Mouse (Mus musculus) hindbrain, embryonic 12.5 days (tissue): ENCODE data around the gene Abl2. TPM values are rescaled to one million over a fixed set of nuclear protein-coding genes. Genes with fewer than 3 reads are reported as not detected.
"Not testable (repeated sequence)": the region's sequence is repeated elsewhere in the genome, so short reads cannot be mapped to it uniquely, and the experiment has no call there.

Experiments
- ATAC-seq: fragments of 200-750 bp; cut with Nextera tagmentation; 2 replicates; pipeline ENCODE4 v1.8.0; 2017; ENCODE audit warnings: moderate TSS enrichment; ENCODE audit not compliant: low FRiP score
- H3K27ac ChIP-seq: fragments of 300-500 bp; sonication (generic); 2 replicates; pipeline ENCODE4 v1.5.1; 2016; ENCODE audit warnings: mild to moderate bottlenecking
- H3K27me3 ChIP-seq: fragments of 300-500 bp; sonication (generic); 2 replicates; pipeline ENCODE4 v1.6.1; 2016; ENCODE audit warnings: mild to moderate bottlenecking
- H3K36me3 ChIP-seq: fragments of 300-500 bp; sonication (generic); 2 replicates; pipeline ENCODE4 v1.6.1; 2016; ENCODE audit warnings: mild to moderate bottlenecking
- H3K4me1 ChIP-seq: fragments of 300-500 bp; sonication (generic); 2 replicates; pipeline ENCODE4 v1.6.1; 2016
- H3K4me2 ChIP-seq: fragments of 300-500 bp; sonication (generic); replicated peaks from 2 replicates; pipeline ENCODE4 v1.6.1; 2016; ENCODE audit warnings: mild to moderate bottlenecking
- H3K4me3 ChIP-seq: fragments of 300-500 bp; sonication (generic); 2 replicates; pipeline ENCODE4 v1.5.1; 2016; ENCODE audit warnings: mild to moderate bottlenecking
- H3K9ac ChIP-seq: fragments of 300-500 bp; sonication (generic); 2 replicates; pipeline ENCODE4 v1.6.1; 2016; ENCODE audit warnings: mild to moderate bottlenecking, moderate library complexity
- H3K9me3 ChIP-seq: fragments of 300-500 bp; sonication (generic); replicated peaks from 2 replicates; pipeline ENCODE4 v1.6.1; 2016; ENCODE audit warnings: mild to moderate bottlenecking
- WGBS: fragments of 180-500 bp; shearing (Covaris S2); methylation state at CpG from one replicate; pipeline ENCODE4 v1.1.7; 2016; 5-methylcytosine and 5-hydroxymethylcytosine counted together
- polyA plus RNA-seq: library from polyadenylated mRNA; unstranded; fragments of >200 nt; fragmentation: Nextera tagmentation; extraction: Ambion mirVana; gene quantifications from 2 replicates; pipeline ENCODE4 v1.2.1, GENCODE M21; 2016

The Abl2 gene
- 6.6 and 7.5 TPM in 2 replicates for polyA plus RNA-seq

DNA sequence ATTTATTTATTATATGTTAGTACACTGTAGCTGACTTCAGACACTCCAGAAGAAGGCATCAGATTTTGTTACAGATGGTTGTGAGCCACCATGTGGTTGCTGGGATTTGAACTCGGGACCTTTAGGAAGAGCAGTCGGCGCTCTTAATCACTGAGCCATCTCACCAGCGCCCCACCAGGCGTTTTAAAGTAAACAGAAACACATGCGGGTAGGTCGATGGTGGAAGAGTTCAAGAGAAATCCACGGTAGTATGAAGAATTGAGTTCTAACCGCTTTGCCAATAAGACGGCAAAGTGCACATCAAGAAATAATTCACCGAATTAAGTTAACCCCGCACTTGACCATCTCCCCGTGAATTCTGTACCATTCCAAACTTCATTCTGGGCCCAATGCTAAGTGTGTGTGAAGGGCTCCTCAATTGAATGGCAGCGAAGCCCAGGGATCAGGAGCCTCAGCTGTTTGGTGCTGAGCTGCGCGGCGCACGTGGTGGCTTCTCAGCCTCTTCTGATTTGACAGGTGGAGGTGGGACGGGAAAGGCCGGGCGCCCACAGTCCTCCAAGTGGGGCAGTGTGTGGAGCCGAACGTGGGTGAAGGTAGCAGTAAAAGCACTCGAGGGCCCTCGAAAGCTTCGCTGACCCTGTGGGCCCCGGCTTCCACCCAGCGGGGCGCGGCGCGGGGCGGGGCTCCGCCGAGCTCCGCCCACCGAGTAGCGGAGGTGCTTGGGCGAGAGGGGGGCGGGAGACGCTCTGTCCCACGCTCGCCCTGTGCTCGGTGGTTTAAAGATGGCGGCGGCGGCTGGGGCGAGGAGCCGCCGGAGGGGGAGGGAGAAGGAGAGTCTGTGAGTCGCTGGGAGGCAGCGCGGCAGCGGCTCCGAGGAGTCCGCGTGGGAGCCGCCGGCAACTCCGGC is at the start of gene Abl2:
TSS of gene Abl2 (plus strand) at position 763 of the 907 bp plus-strand sequence.
- no peaks in the 10 kb centered on the region for H3K9me3 ChIP-seq
- no peaks in the 10 kb centered on the region for H3K36me3 ChIP-seq
- peak; percentile 96 for ATAC-seq
- 10% methylated on average over 60 of the region's 60 CpGs for WGBS
- H3K4me2 ChIP-seq = peak within 1 kb of the TSS; percentile 56
- peak within 1 kb of the TSS; percentile 97 for H3K27ac ChIP-seq
- no peaks in the 10 kb centered on the region for H3K27me3 ChIP-seq
- peak within 1 kb of the TSS; percentile 96 for H3K4me3 ChIP-seq
- peaks cover 12% of the 10 kb centered on the region for H3K4me1 ChIP-seq
- peak within 1 kb of the TSS; percentile 96 for H3K9ac ChIP-seq

DNA sequence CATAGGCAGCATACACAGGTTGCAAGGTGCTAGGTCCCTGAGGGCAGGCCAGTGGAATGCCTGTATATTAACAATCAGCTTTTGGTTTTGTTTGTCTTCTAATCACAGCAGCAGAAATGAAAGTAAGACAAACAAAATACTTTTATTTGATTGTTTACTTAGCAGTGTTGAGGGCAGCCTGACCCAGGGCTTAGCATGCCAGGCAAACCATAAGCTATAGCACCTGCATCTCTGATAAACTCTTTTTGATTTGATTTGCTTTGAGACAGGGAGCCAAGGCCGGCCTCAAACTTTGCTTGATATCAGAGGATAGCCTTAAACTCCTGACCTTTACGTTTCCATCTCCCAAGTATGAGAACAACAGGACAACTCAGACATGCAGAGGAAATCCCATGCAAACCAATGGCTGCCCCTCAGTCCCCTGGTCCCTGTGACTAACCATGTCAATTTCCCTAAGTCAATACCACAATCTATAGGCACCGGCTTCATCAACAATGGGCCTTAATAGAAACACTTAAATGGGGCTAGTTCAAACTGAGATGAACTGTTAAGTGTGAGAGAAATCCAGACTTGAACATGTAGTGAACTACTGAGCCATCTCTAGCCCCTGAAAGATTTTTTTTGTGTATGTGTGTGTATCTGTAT is 38.3 kb upstream of the Abl2 start:
- no peaks in the 10 kb centered on the region for H3K27me3 ChIP-seq
- H3K27ac ChIP-seq = no peak overlapping the region
- WGBS = 89% methylated on average over 3 of the region's 3 CpGs
- no peak overlapping the region for H3K4me2 ChIP-seq
- H3K4me3 ChIP-seq = no peak overlapping the region
- peaks cover 5% of the 10 kb centered on the region for H3K4me1 ChIP-seq
- ATAC-seq = no peak
- H3K36me3 ChIP-seq = no peaks in the 10 kb centered on the region
- H3K9ac ChIP-seq = no peak overlapping the region
- no peaks in the 10 kb centered on the region for H3K9me3 ChIP-seq

DNA sequence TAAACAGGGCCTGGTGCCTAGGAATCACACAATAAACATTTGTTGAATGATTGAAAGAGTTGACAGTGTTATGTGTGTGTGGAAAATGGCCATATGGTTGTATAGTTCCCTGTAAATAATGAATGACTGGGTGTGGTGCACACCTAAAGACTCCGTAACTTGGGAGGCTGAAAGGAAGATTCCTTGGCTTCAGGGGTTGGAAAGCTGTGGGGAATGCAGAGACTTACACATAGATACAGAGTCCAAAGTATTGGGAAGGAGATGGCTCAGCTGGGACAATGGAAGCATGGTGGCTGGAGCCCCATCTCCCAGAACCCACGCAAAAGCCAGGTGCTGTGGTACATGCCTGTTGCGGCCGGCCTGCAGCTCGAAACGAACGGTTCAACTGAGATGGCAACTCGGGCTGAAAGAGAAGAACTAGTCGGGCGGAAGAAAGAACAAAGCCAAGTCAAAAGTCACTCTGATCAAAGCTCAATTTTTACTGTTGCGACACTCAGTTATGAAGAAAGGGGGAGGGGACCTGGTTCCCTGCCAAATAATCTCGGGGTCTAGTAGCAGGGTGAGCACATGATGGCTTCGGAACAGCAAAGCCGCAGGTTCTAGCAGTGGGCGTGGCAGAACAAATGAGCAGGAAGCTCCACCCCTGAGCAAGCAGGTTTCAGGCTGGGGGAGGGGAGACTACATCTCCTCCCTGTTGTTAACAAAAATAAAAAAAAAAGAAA is 36.6 kb upstream of the Abl2 start:
- Histone ChIP-seq H3K36me3 (no peaks in the 10 kb centered on the region), H3K27me3 (no peaks in the 10 kb centered on the region), H3K4me1 (peaks cover 5% of the 10 kb centered on the region), H3K27ac (no peak overlapping the region), H3K9ac (no peak overlapping the region), H3K9me3 (no peaks in the 10 kb centered on the region), H3K4me3 (no peak overlapping the region), H3K4me2 (peak overlapping the region; percentile 26)
- WGBS = 50% methylated on average over 15 of the region's 15 CpGs
- no peak for ATAC-seq

DNA sequence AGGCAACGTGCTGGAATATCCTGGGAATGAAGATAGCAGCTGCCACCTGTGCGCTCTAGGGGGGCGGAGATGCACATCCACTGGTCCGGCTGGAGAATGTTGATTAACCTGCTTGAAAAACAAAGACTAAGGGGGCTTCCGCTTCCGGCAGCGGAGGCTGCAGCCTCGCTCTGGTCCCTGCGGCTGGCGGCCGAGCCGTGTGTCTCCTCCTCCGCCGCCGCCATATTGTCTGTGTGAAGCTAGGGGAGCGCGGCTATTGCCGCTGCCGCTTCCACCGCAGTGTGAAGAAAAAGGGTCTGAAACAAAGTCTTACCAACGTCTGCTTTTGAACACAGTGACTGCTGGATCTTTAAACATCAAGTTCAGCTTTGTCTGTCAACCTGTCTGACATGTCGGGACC is 34.7 kb upstream of the Abl2 start, which contains the start of gene Gm10031:
TSS of gene Gm10031 (plus strand) at position 171 of the 400 bp plus-strand sequence.
- ATAC-seq, H3K4me3 ChIP-seq: not testable (repeated sequence)
- 87% methylated on average over 22 of the region's 22 CpGs for WGBS

DNA sequence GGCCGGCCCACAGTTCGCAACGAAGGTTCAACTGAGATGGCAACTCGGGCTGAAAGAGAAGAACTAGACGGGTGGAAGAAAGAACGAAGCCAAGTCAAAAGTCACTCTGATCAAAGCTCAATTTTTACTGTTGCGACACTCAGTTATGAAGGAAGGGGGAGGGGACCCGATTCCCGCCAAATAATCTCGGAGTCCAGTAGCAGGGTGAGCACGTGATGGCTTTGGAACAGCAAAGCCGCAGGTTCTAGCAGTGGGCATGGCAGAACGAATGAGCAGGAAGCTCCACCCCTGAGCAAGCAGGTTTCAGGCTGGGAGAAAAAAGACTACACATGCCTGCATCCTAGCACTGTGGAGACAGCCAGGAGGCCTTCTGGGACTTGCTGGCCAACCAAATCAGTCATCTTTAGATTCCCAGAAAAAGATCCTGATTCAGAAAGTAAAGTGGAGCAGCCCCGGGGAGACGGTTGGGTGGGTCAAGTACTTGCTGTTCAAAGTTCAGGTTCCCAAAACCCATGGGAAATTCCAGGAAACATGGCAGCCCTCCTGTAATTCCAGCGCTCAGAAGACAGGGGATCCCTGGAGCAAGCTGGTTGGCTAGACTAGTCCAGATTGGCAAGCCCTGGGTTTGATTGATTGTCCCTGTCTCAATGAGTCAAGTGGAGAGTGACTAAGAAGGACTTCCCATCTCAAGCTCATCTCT is 26.0 kb upstream of the Abl2 start:
- H3K4me1 ChIP-seq, ATAC-seq, H3K36me3 ChIP-seq, H3K9me3 ChIP-seq, H3K27ac ChIP-seq, H3K4me3 ChIP-seq, H3K9ac ChIP-seq, H3K4me2 ChIP-seq, H3K27me3 ChIP-seq: not testable (repeated sequence)
- 88% methylated on average over 16 of the region's 16 CpGs for WGBS

More for the DNA sequence above, 34.7 kb upstream of the Abl2 start, which contains the start of gene Gm10031:
- H3K4me2 ChIP-seq, H3K4me1 ChIP-seq, H3K9ac ChIP-seq, H3K27me3 ChIP-seq, H3K36me3 ChIP-seq, H3K9me3 ChIP-seq, H3K27ac ChIP-seq: not testable (repeated sequence)

DNA sequence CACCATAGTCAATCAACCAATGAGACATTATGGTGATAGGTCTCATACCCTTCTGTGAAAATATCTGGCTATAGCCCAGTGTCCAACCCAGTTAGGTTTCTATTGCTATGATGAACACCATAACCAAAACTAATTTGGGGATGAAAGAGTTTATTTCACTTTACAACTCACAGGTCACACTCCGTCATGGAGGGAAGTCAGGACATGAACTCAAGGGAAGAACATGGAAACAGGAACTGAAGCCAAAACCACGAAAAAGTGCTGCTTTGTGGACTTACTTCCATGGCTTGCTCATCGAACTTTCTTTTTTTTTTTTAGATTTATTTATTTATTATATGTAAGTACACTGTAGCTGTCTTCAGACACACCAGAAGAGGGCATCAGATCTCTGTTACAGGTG is 25.1 kb upstream of the Abl2 start:
- no peaks in the 10 kb centered on the region for H3K27me3 ChIP-seq
- no peak overlapping the region for H3K27ac ChIP-seq
- no peaks in the 10 kb centered on the region for H3K36me3 ChIP-seq
- no peak for ATAC-seq
- H3K4me2 ChIP-seq = no peak overlapping the region
- H3K9me3 ChIP-seq = no peaks in the 10 kb centered on the region
- 90% methylated on average over 3 of the region's 3 CpGs for WGBS
- no peak overlapping the region for H3K9ac ChIP-seq
- H3K4me3 ChIP-seq = no peak overlapping the region
- H3K4me1 ChIP-seq = no peaks in the 10 kb centered on the region

DNA sequence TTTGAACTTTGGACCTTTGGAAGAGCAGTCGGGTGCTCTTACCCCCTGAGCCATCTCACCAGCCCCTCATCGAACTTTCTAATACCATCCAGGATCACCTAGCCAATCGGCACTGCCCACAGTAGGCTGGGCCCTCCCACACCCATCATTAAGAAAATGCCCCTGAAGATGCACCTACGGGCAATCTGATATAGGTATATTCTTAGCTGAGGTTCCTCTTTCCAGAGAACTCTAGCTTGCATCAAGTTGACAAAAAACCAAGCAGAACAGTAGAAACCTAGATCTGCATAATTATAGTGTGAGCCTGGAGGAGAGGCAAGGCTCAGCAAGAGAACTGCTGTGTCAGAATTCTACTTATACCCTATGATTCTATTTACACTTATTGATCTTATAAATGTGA is 24.7 kb upstream of the Abl2 start:
- Histone ChIP-seq H3K36me3 (no peaks in the 10 kb centered on the region), H3K4me2 (no peak overlapping the region), H3K9ac (no peak overlapping the region), H3K4me3 (no peak overlapping the region), H3K27me3 (no peaks in the 10 kb centered on the region), H3K4me1 (no peaks in the 10 kb centered on the region), H3K27ac (no peak overlapping the region), H3K9me3 (no peaks in the 10 kb centered on the region)
- no peak for ATAC-seq
- 93% methylated on average over 4 of the region's 4 CpGs for WGBS

DNA sequence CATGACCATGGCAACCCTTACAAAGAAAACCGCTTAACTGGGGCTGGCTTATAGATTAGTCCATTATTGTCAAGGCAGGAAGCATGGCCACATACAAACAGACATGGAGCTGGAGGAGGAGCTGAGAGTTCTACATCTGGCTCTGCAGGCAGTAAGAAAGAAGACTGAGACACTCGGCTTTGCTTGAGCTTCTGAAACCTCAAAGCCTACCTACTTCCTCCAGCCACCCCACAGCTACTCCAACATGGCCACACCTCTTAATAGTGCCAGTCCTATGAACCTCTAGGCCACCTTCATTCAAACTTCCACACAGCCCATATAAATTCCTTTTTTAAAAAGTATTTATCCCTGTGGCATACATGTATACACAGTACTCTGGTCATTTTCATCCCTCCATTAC is 21.6 kb upstream of the Abl2 start:
- no peak for ATAC-seq
- WGBS = 79% methylated on average over 2 of the region's 2 CpGs
- no peaks in the 10 kb centered on the region for H3K9me3 ChIP-seq

DNA sequence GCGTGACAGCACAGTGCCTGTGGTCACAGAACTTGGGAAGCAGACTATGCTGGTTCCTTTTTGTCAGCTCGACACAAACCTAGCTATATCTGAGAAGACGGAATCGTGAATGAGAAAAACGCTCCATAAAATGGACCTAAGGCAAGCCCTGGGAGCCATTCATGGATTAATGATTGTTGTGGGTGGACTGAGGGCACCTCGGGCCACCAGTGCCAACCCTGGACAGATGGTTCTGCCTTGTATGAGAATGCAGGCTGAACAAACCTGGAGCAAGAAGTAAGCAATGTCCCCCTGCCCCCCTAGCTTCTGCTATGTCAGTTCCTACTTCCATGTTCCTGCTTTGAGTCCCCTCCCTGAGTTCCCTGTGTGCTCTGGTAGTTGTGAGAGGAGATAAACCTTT is 20.9 kb upstream of the Abl2 start:
- H3K36me3 ChIP-seq = no peaks in the 10 kb centered on the region
- H3K9me3 ChIP-seq = no peaks in the 10 kb centered on the region
- 0 out of 2 replicates have a peak overlapping the region, but pooled peaks have one; percentile 4 for H3K9ac ChIP-seq
- no peak overlapping the region for H3K4me3 ChIP-seq
- no peaks in the 10 kb centered on the region for H3K4me1 ChIP-seq
- ATAC-seq = no peak
- WGBS = 86% methylated on average over 6 of the region's 6 CpGs
- no peak overlapping the region for H3K27ac ChIP-seq
- H3K4me2 ChIP-seq = no peak overlapping the region
- H3K27me3 ChIP-seq = no peaks in the 10 kb centered on the region

More for the DNA sequence above, 21.6 kb upstream of the Abl2 start:
- H3K9ac ChIP-seq = no peak overlapping the region
- no peak overlapping the region for H3K4me2 ChIP-seq
- no peaks in the 10 kb centered on the region for H3K36me3 ChIP-seq
- no peak overlapping the region for H3K4me3 ChIP-seq
- no peaks in the 10 kb centered on the region for H3K27me3 ChIP-seq
- no peaks in the 10 kb centered on the region for H3K4me1 ChIP-seq
- no peak overlapping the region for H3K27ac ChIP-seq

DNA sequence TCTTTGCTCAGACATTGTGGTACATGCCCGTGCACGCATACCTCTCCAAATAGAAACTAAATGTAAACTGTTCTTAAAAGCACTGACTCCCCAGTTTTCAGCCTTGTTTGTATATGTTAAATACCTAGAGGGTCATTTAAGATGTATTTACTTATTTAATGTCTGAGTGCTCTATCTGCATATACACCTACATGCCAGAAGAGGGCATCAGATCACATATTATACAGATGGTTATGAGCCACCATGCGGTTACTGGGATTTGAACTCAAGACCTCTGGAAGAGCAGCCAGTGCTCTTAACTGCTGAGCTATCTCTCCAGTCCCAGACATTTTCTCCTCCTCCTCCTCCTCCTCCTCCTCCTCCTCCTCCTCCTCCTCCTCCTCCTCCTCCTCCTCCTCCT is 20.2 kb upstream of the Abl2 start:
- no peak for ATAC-seq
- Histone ChIP-seq H3K36me3 (no peaks in the 10 kb centered on the region), H3K27ac (no peak overlapping the region), H3K4me2 (no peak overlapping the region), H3K9ac (no peak overlapping the region), H3K27me3 (no peaks in the 10 kb centered on the region), H3K4me1 (no peaks in the 10 kb centered on the region), H3K4me3 (no peak overlapping the region), H3K9me3 (no peaks in the 10 kb centered on the region)
- 81% methylated on average over 3 of the region's 3 CpGs for WGBS

DNA sequence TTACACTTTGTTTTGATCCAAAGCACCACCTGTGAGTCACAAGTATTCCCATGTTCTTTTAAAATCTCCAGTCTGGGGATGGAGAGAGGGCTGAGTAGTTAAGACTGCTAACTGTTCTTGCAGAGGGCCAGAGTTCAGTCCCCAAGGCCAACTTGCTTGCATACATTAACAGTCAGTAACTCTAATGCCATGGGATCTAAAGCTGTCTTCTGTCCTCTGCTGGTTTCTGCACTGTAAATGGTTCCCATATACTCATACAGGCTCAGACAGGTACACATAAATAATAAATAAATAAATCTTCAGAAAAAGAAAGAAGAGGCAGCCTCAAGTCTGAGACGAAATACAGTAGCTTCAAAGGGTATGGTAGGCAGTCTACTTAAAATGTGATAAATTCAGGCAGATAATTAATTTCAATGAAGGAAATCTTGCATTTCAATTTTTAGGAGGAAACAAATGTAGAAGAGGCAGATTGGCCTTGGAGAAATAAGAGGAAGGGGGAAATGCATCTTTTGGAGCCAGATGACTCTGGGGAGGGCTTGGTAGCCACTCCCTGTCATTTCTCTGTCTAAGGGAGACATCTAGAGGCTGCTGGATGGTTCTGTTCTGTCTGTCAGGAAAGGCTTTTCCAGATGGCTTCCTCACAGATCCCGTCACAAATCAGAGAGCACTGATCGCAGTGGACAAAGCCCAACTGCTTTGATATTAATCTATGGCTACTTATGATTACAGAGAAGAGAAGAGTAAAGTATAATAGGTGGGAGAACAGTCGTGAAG is 18.6 kb upstream of the Abl2 start:
- H3K36me3 ChIP-seq = no peaks in the 10 kb centered on the region
- no peak for ATAC-seq
- H3K27me3 ChIP-seq = no peaks in the 10 kb centered on the region
- H3K4me2 ChIP-seq = no peak overlapping the region
- peaks cover 3% of the 10 kb centered on the region; the same call in 1 of the 2 replicates for H3K4me1 ChIP-seq
- WGBS = 53% methylated on average over 4 of the region's 4 CpGs
- no peaks in the 10 kb centered on the region for H3K9me3 ChIP-seq
- no peak overlapping the region for H3K9ac ChIP-seq
- H3K4me3 ChIP-seq = no peak overlapping the region
- H3K27ac ChIP-seq = no peak overlapping the region
